Mouse (Mus musculus): Measurements from ENCODE around the gene Rbms3.

Rbms3 gene

GRCm38 (mm10) chr9:116831386-116831785 is 798.3 kb downstream of the Rbms3 start:
- DNase-seq (ENCODE audit: low spot score): no peak

GRCm38 (mm10) chr9:116829929-116830328 is 799.8 kb downstream of the Rbms3 start:
- no peak for DNase-seq (ENCODE audit: low spot score)

- no peak for DNase-seq (ENCODE audit: low spot score)
Observed at GRCm38 (mm10) chr9:116821601-116822000, 808.1 kb downstream of the Rbms3 start.

- DNase-seq (ENCODE audit: low spot score): no peak
Observed at GRCm38 (mm10) chr9:116817196-116817595, 812.5 kb downstream of the Rbms3 start.

GRCm38 (mm10) chr9:116814495-116815094 is 815.1 kb downstream of the Rbms3 start:
- no peak for DNase-seq (ENCODE audit: low spot score)

- no peak for DNase-seq (ENCODE audit: low spot score)
Observed at GRCm38 (mm10) chr9:116813396-116813795, 816.3 kb downstream of the Rbms3 start.

GRCm38 (mm10) chr9:116809260-116809659 is 820.5 kb downstream of the Rbms3 start:
- DNase-seq (ENCODE audit: low spot score): no peak

- no peak for DNase-seq (ENCODE audit: low spot score)
Observed at GRCm38 (mm10) chr9:116808401-116808800, 821.3 kb downstream of the Rbms3 start.

GRCm38 (mm10) chr9:116807166-116808081 is 822.3 kb downstream of the Rbms3 start:
- DNase-seq (ENCODE audit: low spot score): no peak

- no peak for DNase-seq (ENCODE audit: low spot score)
Observed at GRCm38 (mm10) chr9:116803292-116803731, 826.4 kb downstream of the Rbms3 start.

GRCm38 (mm10) chr9:116802602-116803001 is 827.1 kb downstream of the Rbms3 start:
- DNase-seq (ENCODE audit: low spot score): no peak

GRCm38 (mm10) chr9:116795240-116795955 is 834.3 kb downstream of the Rbms3 start:
- DNase-seq (ENCODE audit: low spot score): no peak

- DNase-seq (ENCODE audit: low spot score): no peak
Observed at GRCm38 (mm10) chr9:116791850-116792249, 837.9 kb downstream of the Rbms3 start.

- DNase-seq (ENCODE audit: low spot score): no peak
Observed at GRCm38 (mm10) chr9:116786136-116787046, 843.3 kb downstream of the Rbms3 start.

- no peak for DNase-seq (ENCODE audit: low spot score)
Observed at GRCm38 (mm10) chr9:116771820-116772219, 857.9 kb downstream of the Rbms3 start.

GRCm38 (mm10) chr9:116769358-116770054 is 860.2 kb downstream of the Rbms3 start:
- DNase-seq (ENCODE audit: low spot score): no peak

- DNase-seq (ENCODE audit: low spot score): no peak
Observed at GRCm38 (mm10) chr9:116762395-116763025, 867.2 kb downstream of the Rbms3 start.

- no peak for DNase-seq (ENCODE audit: low spot score)
Observed at GRCm38 (mm10) chr9:116748857-116749584, 880.7 kb downstream of the Rbms3 start.

GRCm38 (mm10) chr9:116748346-116748745 is 881.4 kb downstream of the Rbms3 start:
- DNase-seq (ENCODE audit: low spot score): no peak

- no peak for DNase-seq (ENCODE audit: low spot score)
Observed at GRCm38 (mm10) chr9:116746871-116747270, 882.8 kb downstream of the Rbms3 start.
